In genomic region chr1:148993586-148993985, GRCm38 (mm10) we compare ENCODE assay signal across 9 mouse cellular contexts.
DNase-seq lines count a peak whose midpoint lies in the region; ATAC-seq and TF ChIP-seq lines count a peak whose summit lies in the region.
"Had no signal": no experiment of that assay in that cellular context is flagged by ENCODE, and none has a peak within 500 bp of the region (broad histone marks: within the 10 kb centered on the region; RNA-seq: fewer than 3 reads in every experiment).

No protein-coding gene starts in this region.

- no peak overlapping the region for H3K9ac ChIP-seq in hindbrain, postnatal 0 days (replicated peaks; ENCODE audit: low read length)

- ATAC-seq in Patski = no peak
- no peak for ATAC-seq in hindbrain, postnatal 0 days
- no peak for ATAC-seq in inflammation-experienced regulatory T-cells, adult 6 months

- CTCF ChIA-PET in Patski (lab: Charles Lee) = no interaction called here

- 65% methylated on average over 1 of the region's 1 CpGs for WGBS in hindbrain, postnatal 0 days

- no peaks in the 10 kb centered on the region for H3K36me3 ChIP-seq in hindbrain, postnatal 0 days (ENCODE audit: insufficient read depth, low read length)

- H3K4me1 ChIP-seq in hindbrain, postnatal 0 days (ENCODE audit: insufficient read depth, low read length) = no peaks in the 10 kb centered on the region

- POLR2A ChIA-PET in Patski (lab: Charles Lee) = no interaction called here

- TF ChIP-seq CTCF in layer of hippocampus, adult 2 months (conservative IDR thresholded peaks at IDR 0.05) = peak; percentile 92
- TF ChIP-seq CTCF in Patski (IDR thresholded peaks at IDR 0.05) = peak; percentile 17
- TF ChIP-seq CTCF in hindbrain, postnatal 0 days (IDR thresholded peaks at IDR 0.05; ENCODE audit: low read depth) = peak; percentile 74

- H3K9me3 ChIP-seq in hindbrain, postnatal 0 days (ENCODE audit: low read length) = no peaks in the 10 kb centered on the region

- in situ Hi-C loops in Patski (cut with MboI; ENCODE audit: low pct_unique_long_range_greater_than_20kb) = no loop called here

- no peak overlapping the region for H3K4me2 ChIP-seq in hindbrain, postnatal 0 days (ENCODE audit: low read depth, low read length)

- peak; percentile 5 for DNase-seq in cerebellum, adult 9-10 months
- DNase-seq in cerebellum, postnatal 4 days (ENCODE audit: low spot score in 2 of 2) = no peak
- DNase-seq in layer of hippocampus, adult 2 months (ENCODE audit: low spot score in 2 of 2) = peak; percentile 4 to 26
- DNase-seq in layer of hippocampus, postnatal 10 days (ENCODE audit: low spot score in 2 of 2) = no peak
- no peak for DNase-seq in Patski (ENCODE audit: low read depth, low spot score)
- peak; percentile 81 for DNase-seq in hindbrain, postnatal 0 days (ENCODE audit: low spot score)
- no peak for DNase-seq in thymus, postnatal 25 days
- DNase-seq: kidney, adult 18-20 months had no signal

- no peaks in the 10 kb centered on the region for H3K27me3 ChIP-seq in Patski
- no peaks in the 10 kb centered on the region for H3K27me3 ChIP-seq in hindbrain, postnatal 0 days (ENCODE audit: insufficient read depth, low read length)

- no peak overlapping the region for H3K4me3 ChIP-seq in layer of hippocampus, adult 2 months
- H3K4me3 ChIP-seq in hindbrain, postnatal 0 days (ENCODE audit: low read length) = no peak overlapping the region

- H3K27ac ChIP-seq in layer of hippocampus, adult 2 months = no peak overlapping the region
- H3K27ac ChIP-seq in hindbrain, postnatal 0 days = no peak overlapping the region

Comparison
In these comparisons a context has a peak if more than half of its experiments do, and no peak if none do; other contexts are left out.
1. DNase-seq: peak in cerebellum, adult 9-10 months (single experiment), layer of hippocampus, adult 2 months (2 of 2) and hindbrain, postnatal 0 days (single experiment); none in cerebellum, postnatal 4 days (0 of 2), layer of hippocampus, postnatal 10 days (0 of 2), Patski (single experiment) and thymus, postnatal 25 days (single experiment).
2. CTCF ChIP-seq: peak in every context shown above with its lines; median percentile 92 in layer of hippocampus, adult 2 months; 74 in hindbrain, postnatal 0 days; 17 in Patski.